Mouse (Mus musculus) forebrain, embryonic 13.5 days (tissue): ENCODE results near the gene Nek2. TPM values are rescaled to one million over a fixed set of nuclear protein-coding genes. Genes with fewer than 3 reads are reported as not detected.

ENCODE experiments used
- ATAC-seq: fragments of 200-750 bp; cut with Nextera tagmentation; 2 replicates; pipeline ENCODE4 v1.8.0; 2017
- H3K27ac ChIP-seq: fragments of 300-500 bp; sonication (generic); 2 replicates; pipeline ENCODE4 v1.5.1; 2015; ENCODE audit warnings: inconsistent platforms, mild to moderate bottlenecking, moderate library complexity
- H3K27me3 ChIP-seq: fragments of 300-500 bp; sonication (generic); 2 replicates; pipeline ENCODE4 v1.6.1; 2015; ENCODE audit warnings: mild to moderate bottlenecking, inconsistent platforms
- H3K36me3 ChIP-seq: fragments of 300-500 bp; sonication (generic); 2 replicates; pipeline ENCODE4 v1.6.1; 2015; ENCODE audit warnings: mild to moderate bottlenecking, inconsistent platforms; ENCODE audit not compliant: poor library complexity, severe bottlenecking
- H3K4me1 ChIP-seq: fragments of 300-500 bp; sonication (generic); 2 replicates; pipeline ENCODE4 v1.6.1; 2015; ENCODE audit warnings: inconsistent platforms
- H3K4me2 ChIP-seq: fragments of 300-500 bp; sonication (generic); 2 replicates; pipeline ENCODE4 v1.6.1; 2015; ENCODE audit warnings: inconsistent platforms, mild to moderate bottlenecking, moderate library complexity
- H3K4me3 ChIP-seq: fragments of 300-500 bp; sonication (generic); 2 replicates; pipeline ENCODE4 v1.5.1; 2015; ENCODE audit warnings: mild to moderate bottlenecking, inconsistent platforms
- H3K9ac ChIP-seq: fragments of 300-500 bp; sonication (generic); 2 replicates; pipeline ENCODE4 v1.6.1; 2015; ENCODE audit warnings: mild to moderate bottlenecking, inconsistent platforms
- H3K9me3 ChIP-seq: fragments of 300-500 bp; sonication (generic); replicated peaks from 2 replicates; pipeline ENCODE4 v1.6.1; 2016; ENCODE audit warnings: inconsistent platforms
- WGBS: fragments of 180-500 bp; shearing (Covaris S2); methylation state at CpG from one replicate; pipeline ENCODE4 v1.1.7; 2015; 5-methylcytosine and 5-hydroxymethylcytosine counted together
- polyA plus RNA-seq: library from polyadenylated mRNA; unstranded; fragments of >200 nt; fragmentation: Nextera tagmentation; extraction: Ambion mirVana; gene quantifications from 2 replicates; pipeline ENCODE4 v1.2.1, GENCODE M21; 2015

Gene Nek2
- polyA plus RNA-seq, 1 experiment from 2014 or later, result 37.2 TPM

DNA sequence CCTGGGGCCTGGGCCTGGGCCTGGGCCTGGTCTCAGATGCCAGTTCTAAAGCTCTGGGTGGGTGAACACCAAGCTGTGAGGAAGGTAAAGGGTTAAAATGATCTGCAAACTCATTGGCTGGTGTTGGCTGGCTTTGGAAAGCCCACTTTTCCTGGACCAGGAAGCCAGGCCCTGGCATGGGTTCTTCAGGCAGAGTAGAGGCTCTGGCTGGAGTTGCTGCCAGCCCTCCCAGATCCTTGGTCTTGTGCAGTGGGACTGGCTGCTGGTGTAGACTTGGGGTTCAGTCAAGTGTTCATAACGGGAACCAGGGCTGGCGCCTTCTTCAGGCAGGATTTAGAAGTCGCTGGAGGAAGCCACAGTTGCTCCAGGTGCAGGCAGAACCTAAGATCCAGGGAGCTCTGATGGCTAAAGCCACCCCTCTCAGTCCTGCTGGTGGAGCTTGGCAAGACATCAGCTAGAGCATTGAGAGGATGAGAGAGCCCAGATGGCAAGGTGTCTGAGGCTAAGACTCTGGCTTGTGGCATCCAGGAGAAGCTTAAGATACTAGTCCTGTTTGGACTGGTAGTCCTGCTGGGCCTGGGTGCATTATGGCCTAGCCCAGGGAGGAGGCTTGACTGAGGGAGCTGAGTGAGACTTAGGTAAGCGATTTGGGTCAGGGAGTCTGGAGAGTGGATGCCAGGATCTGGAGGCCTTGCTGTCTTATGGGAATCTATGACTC lies 42.7 kb downstream of the Nek2 start:
- H3K9ac ChIP-seq, result no peak overlapping the region
- no peak overlapping the region for H3K4me3 ChIP-seq
- WGBS, result 70% methylated on average over 4 of the region's 4 CpGs
- H3K9me3 ChIP-seq, result 0 out of 2 replicates have a peak, but pooled peaks cover 4% of the 10 kb centered on the region
- no peak for ATAC-seq
- no peaks in the 10 kb centered on the region for H3K4me1 ChIP-seq
- H3K4me2 ChIP-seq, result no peak overlapping the region
- no peak overlapping the region for H3K27ac ChIP-seq
- no peaks in the 10 kb centered on the region for H3K36me3 ChIP-seq
- H3K27me3 ChIP-seq, result no peaks in the 10 kb centered on the region

DNA sequence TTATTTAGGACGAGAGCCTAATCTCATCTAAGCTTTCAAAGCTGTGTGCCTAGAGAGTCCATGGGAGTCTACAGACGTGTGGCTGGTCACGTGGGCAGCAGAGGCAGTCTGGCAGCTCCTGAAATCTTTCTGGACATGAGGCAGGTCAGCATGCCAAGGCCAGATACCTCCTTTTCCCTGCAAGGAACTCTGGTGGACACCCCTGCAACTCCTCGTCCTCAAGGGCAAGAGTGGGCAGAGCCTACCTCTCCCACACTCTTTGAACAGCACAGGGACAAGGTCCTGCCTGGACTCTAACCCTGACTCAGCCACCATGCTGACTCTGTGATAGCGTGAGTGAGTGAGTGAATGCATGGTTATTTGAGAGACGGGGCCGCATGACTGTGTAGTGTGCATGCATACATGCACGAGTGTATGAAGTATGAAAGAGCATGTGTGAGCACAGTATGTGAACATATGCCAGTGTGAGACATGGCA lies 43.3 kb downstream of the Nek2 start:
- no peak overlapping the region for H3K9ac ChIP-seq
- 0 out of 2 replicates have a peak, but pooled peaks cover 4% of the 10 kb centered on the region for H3K9me3 ChIP-seq
- H3K27me3 ChIP-seq, result no peaks in the 10 kb centered on the region
- H3K36me3 ChIP-seq, result no peaks in the 10 kb centered on the region
- no peak overlapping the region for H3K4me2 ChIP-seq
- H3K4me1 ChIP-seq, result no peaks in the 10 kb centered on the region
- ATAC-seq, result no peak
- H3K27ac ChIP-seq, result no peak overlapping the region
- H3K4me3 ChIP-seq, result no peak overlapping the region
- WGBS, result 83% methylated on average over 8 of the region's 8 CpGs

DNA sequence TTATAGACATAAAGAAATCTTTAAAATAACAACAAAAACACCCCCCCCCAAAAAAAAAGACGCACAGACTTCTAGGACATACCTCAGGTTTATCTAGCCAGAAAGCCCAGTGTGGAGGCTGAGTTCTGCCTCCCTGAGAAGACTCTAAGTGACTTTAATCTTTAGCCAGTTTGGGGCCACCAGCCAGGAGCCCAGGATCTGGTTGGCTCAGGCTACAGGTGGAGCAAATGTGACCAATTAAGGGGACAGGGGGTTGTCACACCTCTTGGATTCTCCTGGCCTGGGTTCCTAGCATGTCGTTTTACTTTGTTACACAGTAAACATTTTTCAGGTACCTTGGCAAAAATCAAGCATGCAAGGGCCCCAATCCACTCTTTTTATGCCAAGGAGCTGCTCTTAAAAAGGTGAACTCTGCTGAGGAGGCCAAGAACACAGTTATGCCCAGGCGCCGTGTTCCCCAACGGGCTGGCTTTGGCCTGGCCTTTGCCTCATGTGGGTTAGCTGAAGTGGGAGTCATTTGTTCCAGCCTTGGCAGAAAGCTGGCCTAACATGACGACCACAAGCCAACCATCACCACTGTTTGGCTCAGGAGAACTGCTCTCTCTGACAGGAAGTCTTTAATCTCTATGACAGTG lies 50.9 kb downstream of the Nek2 start:
- ATAC-seq, result no peak
- WGBS, result 86% methylated on average over 6 of the region's 6 CpGs

DNA sequence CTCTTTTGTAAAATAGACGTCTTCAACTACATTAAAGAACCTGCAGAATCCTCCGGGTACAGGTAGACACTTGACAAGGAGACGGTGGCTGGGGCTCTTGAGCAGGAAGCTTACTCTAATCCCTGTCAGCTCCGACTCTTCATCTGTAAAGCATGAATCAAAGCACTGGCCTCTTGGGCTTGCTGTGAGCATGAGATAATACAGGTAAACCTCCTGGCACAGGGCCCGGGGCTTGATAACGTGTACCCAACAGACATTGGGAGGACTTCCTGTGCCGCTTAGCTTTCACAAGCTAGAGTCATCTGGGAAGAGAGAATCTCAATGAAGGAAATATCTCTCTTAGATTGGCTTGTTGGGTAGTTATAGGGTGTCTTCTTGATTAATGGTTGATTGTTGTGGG lies 53.8 kb downstream of the Nek2 start:
- Histone ChIP-seq H3K9ac (no peak overlapping the region), H3K9me3 (no peaks in the 10 kb centered on the region), H3K27me3 (no peaks in the 10 kb centered on the region), H3K4me1 (peaks cover 12% of the 10 kb centered on the region; the same call in 1 of the 2 replicates), H3K4me2 (no peak overlapping the region), H3K27ac (no peak overlapping the region), H3K4me3 (no peak overlapping the region), H3K36me3 (no peaks in the 10 kb centered on the region)
- 89% methylated on average over 7 of the region's 7 CpGs for WGBS
- no peak for ATAC-seq

More for the DNA sequence above, 50.9 kb downstream of the Nek2 start:
- Histone ChIP-seq H3K27ac (no peak overlapping the region), H3K9ac (no peak overlapping the region), H3K4me3 (no peak overlapping the region), H3K4me2 (no peak overlapping the region), H3K4me1 (no peaks in the 10 kb centered on the region), H3K27me3 (no peaks in the 10 kb centered on the region), H3K36me3 (no peaks in the 10 kb centered on the region), H3K9me3 (no peaks in the 10 kb centered on the region)

DNA sequence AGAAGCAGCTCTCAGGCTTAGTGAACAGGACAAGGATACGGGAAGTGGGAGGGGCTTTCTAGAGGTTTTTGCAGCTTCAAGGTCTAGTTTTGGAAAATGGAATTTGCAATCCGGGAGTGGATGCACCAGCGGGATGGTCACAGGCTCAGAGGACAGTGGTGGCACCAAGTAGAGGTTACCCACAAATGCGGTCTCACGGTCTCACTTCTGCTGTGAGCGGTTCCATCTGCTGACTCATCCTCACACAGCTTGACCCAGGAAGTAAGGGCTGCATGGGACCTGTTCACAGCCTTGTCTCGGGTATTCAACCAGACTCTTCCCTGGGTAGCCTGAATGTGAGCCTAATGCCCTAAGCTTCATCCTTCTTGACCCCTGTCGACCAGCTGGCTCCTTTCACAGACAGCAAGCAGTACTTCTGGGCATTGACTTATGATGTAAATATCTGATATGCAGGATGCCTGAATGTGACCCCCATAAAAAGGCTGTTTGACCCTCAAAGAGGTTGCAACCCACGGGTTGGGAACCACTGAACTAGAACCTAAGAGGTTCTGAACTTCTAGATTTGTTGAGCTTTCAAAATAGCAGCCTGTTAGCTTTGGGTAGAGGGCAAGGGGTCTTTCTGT lies 54.5 kb downstream of the Nek2 start:
- ATAC-seq, result no peak
- H3K36me3 ChIP-seq, result no peaks in the 10 kb centered on the region
- peaks cover 12% of the 10 kb centered on the region; the same call in 1 of the 2 replicates for H3K4me1 ChIP-seq
- no peak overlapping the region for H3K4me3 ChIP-seq
- H3K9me3 ChIP-seq, result no peaks in the 10 kb centered on the region
- no peak overlapping the region for H3K9ac ChIP-seq
- 83% methylated on average over 9 of the region's 9 CpGs for WGBS
- no peaks in the 10 kb centered on the region for H3K27me3 ChIP-seq
- no peak overlapping the region for H3K27ac ChIP-seq
- H3K4me2 ChIP-seq, result no peak overlapping the region

DNA sequence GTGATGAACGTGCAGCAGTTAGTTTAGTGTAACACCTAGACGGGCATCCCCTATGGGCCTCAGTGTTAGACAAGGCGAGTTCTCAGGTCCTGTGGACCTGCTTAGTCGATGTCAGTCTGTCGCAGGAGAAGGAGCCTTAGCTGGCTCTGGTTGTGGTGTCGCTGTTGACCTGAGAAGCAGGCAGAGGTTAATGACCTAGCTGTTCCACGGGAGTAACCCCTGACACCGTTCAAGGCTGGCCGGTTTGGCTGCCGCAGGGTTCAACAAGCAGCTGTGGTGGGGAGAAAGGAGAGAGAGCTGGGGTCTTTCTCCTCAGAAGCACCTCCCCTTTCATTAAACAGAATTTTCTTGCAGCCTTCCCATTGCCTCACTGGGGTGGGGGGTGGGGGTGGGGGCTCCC lies 56.4 kb downstream of the Nek2 start:
- no peaks in the 10 kb centered on the region for H3K36me3 ChIP-seq
- H3K4me3 ChIP-seq, result no peak overlapping the region
- H3K9me3 ChIP-seq, result no peaks in the 10 kb centered on the region
- H3K9ac ChIP-seq, result no peak overlapping the region
- WGBS, result 80% methylated on average over 10 of the region's 10 CpGs
- no peak overlapping the region for H3K27ac ChIP-seq
- ATAC-seq, result no peak
- no peaks in the 10 kb centered on the region for H3K27me3 ChIP-seq
- peaks cover 12% of the 10 kb centered on the region; the same call in 1 of the 2 replicates for H3K4me1 ChIP-seq
- no peak overlapping the region for H3K4me2 ChIP-seq

DNA sequence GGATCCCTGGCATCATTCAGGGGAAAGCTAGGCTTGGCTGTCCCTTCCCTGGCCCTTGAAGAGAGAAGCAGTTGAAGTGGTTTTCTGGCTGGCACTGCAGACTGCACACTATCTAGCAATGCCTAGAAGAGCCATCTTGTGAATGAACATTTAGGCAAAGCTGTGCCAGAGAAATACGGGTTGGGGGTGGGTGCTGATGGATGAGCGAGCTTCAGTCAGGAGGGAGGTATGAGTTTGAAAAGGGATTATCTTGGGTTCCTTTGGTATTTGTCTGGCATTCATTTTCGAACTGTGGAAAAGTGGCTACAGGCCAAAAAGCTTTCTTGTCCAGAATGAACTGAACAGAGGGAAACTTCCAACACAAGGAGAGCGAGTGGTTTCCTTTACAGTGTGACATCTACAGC lies 57.3 kb downstream of the Nek2 start:
- H3K9me3 ChIP-seq, result no peaks in the 10 kb centered on the region
- no peak for ATAC-seq
- no peak overlapping the region for H3K4me3 ChIP-seq
- WGBS, result 29% methylated on average over 4 of the region's 4 CpGs
- H3K4me1 ChIP-seq, result peaks cover 12% of the 10 kb centered on the region; the same call in 1 of the 2 replicates
- H3K4me2 ChIP-seq, result no peak overlapping the region
- no peak overlapping the region for H3K27ac ChIP-seq
- H3K27me3 ChIP-seq, result no peaks in the 10 kb centered on the region
- H3K36me3 ChIP-seq, result no peaks in the 10 kb centered on the region
- no peak overlapping the region for H3K9ac ChIP-seq

DNA sequence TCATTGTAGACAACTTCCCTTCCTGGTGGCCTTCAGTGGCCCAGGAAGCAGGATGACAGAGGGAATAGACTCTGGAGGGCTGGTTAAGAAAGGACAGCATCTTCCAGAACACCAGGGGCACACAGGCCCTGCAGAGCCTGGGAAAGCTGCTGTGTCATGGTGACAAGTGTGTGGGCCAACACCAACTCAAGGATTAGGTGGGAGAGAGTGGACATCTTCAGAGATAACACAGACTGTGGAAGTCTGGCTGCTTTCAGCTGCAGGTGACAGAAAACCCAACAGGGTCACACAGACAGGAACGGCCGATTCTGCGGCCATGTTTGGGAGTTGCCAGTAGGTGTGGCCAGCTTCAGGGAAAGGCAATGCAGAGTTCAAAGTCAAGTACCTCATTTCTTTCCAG lies 59.0 kb downstream of the Nek2 start:
- 97% methylated on average over 3 of the region's 3 CpGs for WGBS
- no peak for ATAC-seq
- peaks cover 12% of the 10 kb centered on the region; the same call in 1 of the 2 replicates for H3K4me1 ChIP-seq

DNA sequence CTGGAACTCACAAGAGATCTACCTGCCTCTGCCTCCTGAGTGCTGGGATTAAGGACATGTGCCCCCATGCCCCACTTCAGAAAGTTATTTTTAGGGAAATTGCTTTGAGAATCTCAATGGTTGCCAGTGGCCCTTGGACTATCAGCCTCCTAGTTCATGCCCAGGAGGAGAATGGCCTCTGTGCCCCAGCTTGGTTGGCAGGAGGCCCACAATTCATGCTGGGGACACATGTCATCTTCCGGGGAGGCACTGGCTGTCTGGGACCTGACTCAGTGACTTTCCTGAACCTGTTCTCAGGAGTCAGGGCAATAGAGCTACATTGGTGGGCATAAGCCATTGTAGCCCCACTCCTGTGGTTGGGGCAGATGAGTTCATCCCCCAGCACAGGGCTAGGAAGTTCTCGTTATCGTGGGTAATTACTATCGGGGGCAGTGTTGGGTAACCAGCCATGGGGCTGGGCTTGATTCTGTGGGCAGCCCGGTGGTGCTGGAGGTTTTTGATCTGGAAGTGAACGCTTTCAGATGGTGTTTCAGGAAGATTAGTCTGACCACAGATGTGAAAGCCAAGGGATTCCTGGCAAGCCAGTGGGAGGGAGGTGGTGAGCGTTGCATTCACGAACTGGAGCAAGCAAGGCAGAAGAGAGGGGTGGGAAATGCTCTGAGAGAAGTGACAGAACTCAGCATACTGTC lies 59.8 kb downstream of the Nek2 start:
- no peaks in the 10 kb centered on the region for H3K9me3 ChIP-seq
- H3K4me2 ChIP-seq, result no peak overlapping the region
- peaks cover 12% of the 10 kb centered on the region; the same call in 1 of the 2 replicates for H3K4me1 ChIP-seq
- WGBS, result 69% methylated on average over 8 of the region's 8 CpGs
- no peak overlapping the region for H3K27ac ChIP-seq
- H3K9ac ChIP-seq, result no peak overlapping the region
- ATAC-seq, result no peak
- H3K36me3 ChIP-seq, result no peaks in the 10 kb centered on the region
- no peaks in the 10 kb centered on the region for H3K27me3 ChIP-seq
- no peak overlapping the region for H3K4me3 ChIP-seq

More for the DNA sequence above, 59.0 kb downstream of the Nek2 start:
- Histone ChIP-seq H3K4me3 (no peak overlapping the region), H3K27me3 (no peaks in the 10 kb centered on the region), H3K9ac (no peak overlapping the region), H3K36me3 (no peaks in the 10 kb centered on the region), H3K27ac (no peak overlapping the region), H3K4me2 (no peak overlapping the region), H3K9me3 (no peaks in the 10 kb centered on the region)

DNA sequence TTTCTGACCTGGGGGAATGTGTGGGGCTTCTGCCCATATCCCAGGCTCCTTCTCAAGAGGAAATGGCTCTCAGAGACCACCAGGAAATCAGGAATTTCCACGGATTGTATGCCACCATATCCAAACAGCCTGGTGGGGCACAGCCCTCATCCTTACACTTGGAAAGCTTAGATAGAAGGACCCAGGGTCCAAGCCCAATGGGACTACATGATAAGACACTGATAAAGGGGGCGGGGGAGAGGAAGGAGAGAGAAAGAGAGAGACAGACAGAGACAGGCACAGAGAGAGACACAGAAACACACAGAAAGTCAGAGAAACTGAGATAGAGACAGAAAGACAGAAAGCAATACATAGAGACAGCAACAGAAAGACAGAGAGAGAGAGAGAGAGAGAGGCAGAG lies 60.4 kb downstream of the Nek2 start:
- ATAC-seq, result no peak
- Histone ChIP-seq H3K4me1 (peaks cover 12% of the 10 kb centered on the region; the same call in 1 of the 2 replicates), H3K27ac (no peak overlapping the region), H3K9me3 (no peaks in the 10 kb centered on the region; the same call in 1 of the 2 replicates), H3K4me3 (no peak overlapping the region), H3K9ac (no peak overlapping the region), H3K4me2 (no peak overlapping the region), H3K36me3 (no peaks in the 10 kb centered on the region), H3K27me3 (no peaks in the 10 kb centered on the region)
- 79% methylated on average over 2 of the region's 2 CpGs for WGBS
